Mouse (Mus musculus) right cerebral cortex, postnatal 36 days (tissue): ENCODE data around the gene Rnf130.

ENCODE experiments used
- DNase-seq, 2 experiments: peaks; one replicate each; pipeline ENCODE4 v3.0.0; 2022; ENCODE audit warnings: low spot score in 2 of 2, mixed read lengths in 1 of 2

Gene Rnf130

GRCm38 (mm10) chr11:50024445-50024832 lies 707 bp upstream of the Rnf130 start:
- no peak for DNase-seq

- DNase-seq = no peak
Observed at GRCm38 (mm10) chr11:50025721-50026520, 775 bp downstream of the Rnf130 start.

- DNase-seq = no peak
Observed at GRCm38 (mm10) chr11:50026521-50027090, 1.5 kb downstream of the Rnf130 start.

GRCm38 (mm10) chr11:50028416-50028815 lies 3.3 kb downstream of the Rnf130 start:
- DNase-seq = no peak

- no peak for DNase-seq
Observed at GRCm38 (mm10) chr11:50034155-50034554, 9.0 kb downstream of the Rnf130 start.

- DNase-seq = no peak
Observed at GRCm38 (mm10) chr11:50035726-50036125, 10.6 kb downstream of the Rnf130 start.

GRCm38 (mm10) chr11:50036781-50037460 lies 11.8 kb downstream of the Rnf130 start:
- no peak for DNase-seq

- no peak for DNase-seq
Observed at GRCm38 (mm10) chr11:50038757-50039156, 13.6 kb downstream of the Rnf130 start.

GRCm38 (mm10) chr11:50041148-50041547 lies 16.0 kb downstream of the Rnf130 start:
- DNase-seq = no peak

- no peak for DNase-seq
Observed at GRCm38 (mm10) chr11:50042345-50042997, 17.3 kb downstream of the Rnf130 start.

GRCm38 (mm10) chr11:50044454-50044853 lies 19.3 kb downstream of the Rnf130 start:
- no peak for DNase-seq

- no peak for DNase-seq
Observed at GRCm38 (mm10) chr11:50047610-50048009, 22.5 kb downstream of the Rnf130 start.

- DNase-seq = no peak
Observed at GRCm38 (mm10) chr11:50048115-50048514, 23.0 kb downstream of the Rnf130 start.

- DNase-seq = no peak
Observed at GRCm38 (mm10) chr11:50050392-50050791, 25.2 kb downstream of the Rnf130 start.

- no peak for DNase-seq
Observed at GRCm38 (mm10) chr11:50057713-50058112, 32.6 kb downstream of the Rnf130 start.

GRCm38 (mm10) chr11:50058277-50058676 lies 33.1 kb downstream of the Rnf130 start:
- DNase-seq = no peak

GRCm38 (mm10) chr11:50059045-50059444 lies 33.9 kb downstream of the Rnf130 start:
- no peak for DNase-seq

GRCm38 (mm10) chr11:50062116-50062515 lies 37.0 kb downstream of the Rnf130 start:
- DNase-seq = no peak

GRCm38 (mm10) chr11:50066088-50066487 lies 40.9 kb downstream of the Rnf130 start:
- DNase-seq = no peak

GRCm38 (mm10) chr11:50073830-50074229 lies 48.7 kb downstream of the Rnf130 start:
- DNase-seq = no peak

- DNase-seq = no peak
Observed at GRCm38 (mm10) chr11:50076756-50077155, 51.6 kb downstream of the Rnf130 start.
